In genomic region chr14:97088863-97089262, GRCm38 (mm10) we compare ENCODE assay signal across 12 mouse cellular contexts.
"Had no signal": no experiment of that assay in that cellular context is flagged by ENCODE, and none has a peak within 500 bp of the region (broad histone marks: within the 10 kb centered on the region; RNA-seq: fewer than 3 reads in every experiment).

No protein-coding gene starts in this region.

- DNase-seq: retina, postnatal 1 day; right cerebral cortex, adult 18-20 months; right cerebral cortex, postnatal 14 days; right cerebral cortex, postnatal 25 days; right cerebral cortex, postnatal 4 days; spleen, adult 18-20 months; thymus, adult 18-20 months; thymus, adult 2 months; thymus, postnatal 14 days; thymus, postnatal 25 days; thymus, postnatal 36 days; thymus, postnatal 4 days had no signal
